In genomic region chr1:180536719-180537118, GRCm38 (mm10) we compare ENCODE assay signal across 27 mouse cellular contexts. TPM values are rescaled to one million over a fixed set of nuclear protein-coding genes. Genes with fewer than 3 reads are reported as not detected.
DNase-seq lines count a peak whose midpoint lies in the region; ATAC-seq and TF ChIP-seq lines count a peak whose summit lies in the region.
"Had no signal": no experiment of that assay in that cellular context is flagged by ENCODE, and none has a peak within 500 bp of the region (broad histone marks: within the 10 kb centered on the region; RNA-seq: fewer than 3 reads in every experiment).

No protein-coding gene starts in this region.

- H3K27me3 ChIP-seq in liver, postnatal 0 days (ENCODE audit: insufficient read depth, low read length) = no peaks in the 10 kb centered on the region
- H3K27me3 ChIP-seq in liver, embryonic 11.5 days (replicated peaks; ENCODE audit: control insufficient read depth, insufficient read depth, low read length) = no peaks in the 10 kb centered on the region
- H3K27me3 ChIP-seq in CH12.LX (replicated peaks) = no peaks in the 10 kb centered on the region
- H3K27me3 ChIP-seq in intestine, embryonic 16.5 days (replicated peaks; ENCODE audit: control insufficient read depth, insufficient read depth, low read length) = no peaks in the 10 kb centered on the region
- no peaks in the 10 kb centered on the region; the same call in 1 of the 2 replicates for H3K27me3 ChIP-seq in heart, embryonic 12.5 days (replicated peaks)
- H3K27me3 ChIP-seq: embryonic facial prominence, embryonic 13.5 days; heart, embryonic 15.5 days; hindbrain, embryonic 15.5 days; intestine, embryonic 15.5 days; lung, embryonic 15.5 days; neural tube, embryonic 12.5 days had no signal

- TF ChIP-seq CTCF in liver, postnatal 0 days (IDR thresholded peaks at IDR 0.05; ENCODE audit: low read depth) = 0 out of 2 replicates have a peak, but pooled peaks have one; percentile 1
- TF ChIP-seq CTCF in CH12.LX (conservative IDR thresholded peaks at IDR 0.05 in 1 of 2, IDR thresholded peaks at IDR 0.05 in 1 of 2; ENCODE audit: low read depth in 2 of 2, low read length in 2 of 2) = 0 out of 4 replicates have a peak, but pooled peaks of 1 of the 2 experiments have one; percentile 9

- DNase-seq in liver, postnatal 0 days = no peak
- DNase-seq in liver, embryonic 11.5 days (ENCODE audit: low spot score) = no peak
- peak; percentile 47 for DNase-seq in A20 (ENCODE audit: low read depth, low spot score)
- no peak for DNase-seq in CH12.LX (ENCODE audit: extremely low read depth)
- DNase-seq: adrenal gland, adult 8-10 months; cerebellum, adult 11-12 months; cerebellum, postnatal 10 days; embryo, embryonic 11 days; gastrocnemius, postnatal 36 days; heart, postnatal 36 days; kidney, postnatal 25 days; midbrain, embryonic 14.5 days; right cerebral cortex, postnatal 4 days had no signal

- H3K9me3 ChIP-seq in liver, postnatal 0 days (ENCODE audit: low read length) = no peaks in the 10 kb centered on the region
- H3K9me3 ChIP-seq in liver, embryonic 11.5 days (ENCODE audit: control insufficient read depth, low read length) = peaks cover 4% of the 10 kb centered on the region; the same call in 1 of the 2 replicates
- peaks cover 15% of the 10 kb centered on the region for H3K9me3 ChIP-seq in CH12.LX (replicated peaks; ENCODE audit: low read length)
- peaks cover 5% of the 10 kb centered on the region; the same call in 1 of the 2 replicates for H3K9me3 ChIP-seq in intestine, embryonic 16.5 days (ENCODE audit: control insufficient read depth, low read length)
- H3K9me3 ChIP-seq in heart, embryonic 12.5 days (replicated peaks) = peaks cover 12% of the 10 kb centered on the region
- H3K9me3 ChIP-seq: hindbrain, embryonic 15.5 days; intestine, embryonic 15.5 days; lung, embryonic 15.5 days had no signal

- TF ChIP-seq EP300 in liver, postnatal 0 days (IDR thresholded peaks at IDR 0.05; ENCODE audit: low read depth) = no peak
- TF ChIP-seq EP300 in CH12.LX (IDR thresholded peaks at IDR 0.05; ENCODE audit: low read length) = peak; percentile 25; the same call in 1 of the 2 replicates

- no peak overlapping the region for H3K27ac ChIP-seq in liver, postnatal 0 days (ENCODE audit: low read depth)
- no peak overlapping the region for H3K27ac ChIP-seq in liver, embryonic 11.5 days (ENCODE audit: low read depth, low read length)
- no peak overlapping the region for H3K27ac ChIP-seq in CH12.LX (ENCODE audit: insufficient read depth, low read depth)
- no peak overlapping the region for H3K27ac ChIP-seq in intestine, embryonic 16.5 days (ENCODE audit: low read length)
- no peak overlapping the region for H3K27ac ChIP-seq in heart, embryonic 12.5 days (ENCODE audit: poor library complexity, severe bottlenecking)
- H3K27ac ChIP-seq: embryonic facial prominence, embryonic 13.5 days; heart, embryonic 15.5 days; hindbrain, embryonic 15.5 days; intestine, embryonic 15.5 days; liver, embryonic 14.5 days; lung, embryonic 15.5 days; macrophage; neural tube, embryonic 12.5 days had no signal

- H3K36me3 ChIP-seq in liver, postnatal 0 days (replicated peaks; ENCODE audit: insufficient read depth, low read length) = no peaks in the 10 kb centered on the region
- H3K36me3 ChIP-seq in liver, embryonic 11.5 days (ENCODE audit: control insufficient read depth, insufficient read depth, low read length) = no peaks in the 10 kb centered on the region
- H3K36me3 ChIP-seq in CH12.LX (replicated peaks in 1 of 2; ENCODE audit: control insufficient read depth in 1 of 2, insufficient read depth in 1 of 2, low read length in 1 of 2) = peaks cover 0 to 6% of the 10 kb centered on the region in 2 experiments
- no peaks in the 10 kb centered on the region for H3K36me3 ChIP-seq in intestine, embryonic 16.5 days (ENCODE audit: control insufficient read depth, insufficient read depth, low read length)
- H3K36me3 ChIP-seq in heart, embryonic 12.5 days = no peaks in the 10 kb centered on the region
- H3K36me3 ChIP-seq: embryonic facial prominence, embryonic 13.5 days; heart, embryonic 15.5 days; hindbrain, embryonic 15.5 days; intestine, embryonic 15.5 days; lung, embryonic 15.5 days; neural tube, embryonic 12.5 days had no signal

- H3K79me2 ChIP-seq in CH12.LX (replicated peaks; ENCODE audit: control insufficient read depth, extremely low read depth, insufficient read depth, poor library complexity, severe bottlenecking) = no peaks in the 10 kb centered on the region

- no peak overlapping the region for H3K9ac ChIP-seq in liver, postnatal 0 days (replicated peaks)
- no peak overlapping the region for H3K9ac ChIP-seq in liver, embryonic 11.5 days (ENCODE audit: low read depth, low read length)
- H3K9ac ChIP-seq in CH12.LX (ENCODE audit: insufficient read depth, low read depth) = no peak overlapping the region
- H3K9ac ChIP-seq in intestine, embryonic 16.5 days (ENCODE audit: low read depth, low read length) = no peak overlapping the region
- no peak overlapping the region for H3K9ac ChIP-seq in heart, embryonic 12.5 days
- H3K9ac ChIP-seq: embryonic facial prominence, embryonic 13.5 days; heart, embryonic 15.5 days; hindbrain, embryonic 15.5 days; intestine, embryonic 15.5 days; liver, embryonic 14.5 days; lung, embryonic 15.5 days; neural tube, embryonic 12.5 days had no signal

- 14% methylated on average over 5 of the region's 5 CpGs for WGBS in liver, postnatal 0 days (ENCODE audit: insufficient replicate concordance)
- 33% methylated on average over 5 of the region's 5 CpGs for WGBS in liver, embryonic 11.5 days
- WGBS in intestine, embryonic 16.5 days = 56% methylated on average over 5 of the region's 5 CpGs
- WGBS in heart, embryonic 12.5 days = 36% methylated on average over 5 of the region's 5 CpGs

- TF ChIP-seq POLR2A in CH12.LX (IDR thresholded peaks at IDR 0.05; ENCODE audit: low read depth, low read length) = no peak

- in situ Hi-C loops in CH12.LX (cut with MboI; ENCODE audit: low pct_ligation_motif_present, low pct_unique_long_range_greater_than_20kb, low sequenced_read_pairs) = loop anchor here (25.0 kb wide), 1 partner anchor 274 kb away; the partner anchor contains the start of gene Psen2

- ATAC-seq in liver, postnatal 0 days = peak; percentile 43; the same call in 1 of the 2 replicates
- ATAC-seq in liver, embryonic 11.5 days (replicated peaks; ENCODE audit: low FRiP score) = no peak
- ATAC-seq in megakaryocyte progenitor cell, adult 5-6 weeks (replicated peaks; ENCODE audit: poor library complexity) = peak; percentile 52
- ATAC-seq in intestine, embryonic 16.5 days = no peak
- ATAC-seq in heart, embryonic 12.5 days (ENCODE audit: insufficient number of reproducible peaks, low FRiP score) = no peak
- ATAC-seq: CD4-positive, CD25-positive, alpha-beta regulatory T cell, adult 4 months; forebrain, embryonic 14.5 days; intestine, embryonic 15.5 days had no signal

- H3K4me3 ChIP-seq in liver, postnatal 0 days (ENCODE audit: low read depth, low read length) = no peak overlapping the region
- no peak overlapping the region for H3K4me3 ChIP-seq in liver, embryonic 11.5 days (ENCODE audit: low read depth, low read length)
- no peak overlapping the region for H3K4me3 ChIP-seq in CH12.LX (replicated peaks in 1 of 3; ENCODE audit: low read depth in 2 of 3, low read length in 2 of 3, poor library complexity in 1 of 3)
- no peak overlapping the region for H3K4me3 ChIP-seq in intestine, embryonic 16.5 days (ENCODE audit: low read length)
- no peak overlapping the region for H3K4me3 ChIP-seq in heart, embryonic 12.5 days
- H3K4me3 ChIP-seq: embryonic facial prominence, embryonic 13.5 days; erythroblast, embryonic 14.5 days; heart, embryonic 15.5 days; hindbrain, embryonic 15.5 days; intestine, embryonic 15.5 days; lung, embryonic 15.5 days; neural tube, embryonic 12.5 days had no signal

- dilution Hi-C loops in CH12.LX (cut with MboI; ENCODE audit: extremely low pct_ligation_motif_present, extremely low pct_unique_long_range_greater_than_20kb, low sequenced_read_pairs) = no loop called here

- TF ChIP-seq RAD21 in CH12.LX (IDR thresholded peaks at IDR 0.05; ENCODE audit: low read depth, low read length) = no peak; the same call in 1 of the 2 replicates

- H3K4me2 ChIP-seq in liver, postnatal 0 days (ENCODE audit: low read depth, low read length) = no peak overlapping the region
- no peak overlapping the region for H3K4me2 ChIP-seq in liver, embryonic 11.5 days
- no peak overlapping the region for H3K4me2 ChIP-seq in CH12.LX (ENCODE audit: insufficient read depth, low read depth, poor library complexity, severe bottlenecking)
- H3K4me2 ChIP-seq in intestine, embryonic 16.5 days (ENCODE audit: low read depth, low read length) = no peak overlapping the region
- H3K4me2 ChIP-seq in heart, embryonic 12.5 days = no peak overlapping the region
- H3K4me2 ChIP-seq: embryonic facial prominence, embryonic 13.5 days; heart, embryonic 15.5 days; hindbrain, embryonic 15.5 days; intestine, embryonic 15.5 days; lung, embryonic 15.5 days; neural tube, embryonic 12.5 days had no signal

- no peaks in the 10 kb centered on the region for H3K4me1 ChIP-seq in liver, postnatal 0 days (ENCODE audit: insufficient read depth)
- H3K4me1 ChIP-seq in liver, embryonic 11.5 days (replicated peaks; ENCODE audit: control insufficient read depth, insufficient read depth, low read length) = no peaks in the 10 kb centered on the region
- H3K4me1 ChIP-seq in CH12.LX (ENCODE audit: control insufficient read depth in 1 of 2, insufficient read depth in 2 of 2) = peaks cover 22 to 78% of the 10 kb centered on the region in 2 experiments
- H3K4me1 ChIP-seq in intestine, embryonic 16.5 days (ENCODE audit: control insufficient read depth, insufficient read depth, low read length) = no peaks in the 10 kb centered on the region; the same call in 1 of the 2 replicates
- H3K4me1 ChIP-seq in heart, embryonic 12.5 days (replicated peaks) = peaks cover 6% of the 10 kb centered on the region; the same call in 1 of the 2 replicates
- H3K4me1 ChIP-seq: heart, embryonic 15.5 days; intestine, embryonic 15.5 days; lung, embryonic 15.5 days had no signal

RNA-seq across cellular contexts. Expression of gene Parp1, which starts 32.0 kb away (rescaled TPM):
- 18.9 and 23.3 TPM in 2 replicates for polyA plus RNA-seq in liver, postnatal 0 days (2015; fragmentation: Nextera tagmentation; extraction: Ambion mirVana)
- polyA plus RNA-seq in liver, embryonic 11.5 days (2014; fragmentation: Nextera tagmentation; extraction: Ambion mirVana) = 177 and 197 TPM in 2 replicates
- total RNA-seq in CH12.LX (2012; rRNA removed) (313 and 333 TPM in 2 replicates), CH12.LX (2014; rRNA removed) (304 and 310 TPM in 2 replicates)
- polyA plus RNA-seq in CH12.LX (2012; ENCODE audit: insufficient read length, low read depth) = 310 and 344 TPM in 2 replicates
- total RNA-seq in megakaryocyte progenitor cell, adult 5-6 weeks (2015) = 70.0 and 71.1 TPM in 2 replicates
- 194 and 197 TPM in 2 replicates for total RNA-seq in megakaryocyte progenitor cell, adult 5-6 weeks (2017)
- 90.2 and 93.8 TPM in 2 replicates for polyA plus RNA-seq in intestine, embryonic 16.5 days (2015; fragmentation: Nextera tagmentation; extraction: Ambion mirVana)
- 105 and 118 TPM in 2 replicates for polyA plus RNA-seq in heart, embryonic 12.5 days (2016; fragmentation: Nextera tagmentation; extraction: Ambion mirVana)

RNA-seq across cellular contexts. Expression of gene Stum, which starts 53.4 kb away (rescaled TPM):
- 0.02 and 0.07 TPM in 2 replicates for polyA plus RNA-seq in liver, postnatal 0 days (2015; fragmentation: Nextera tagmentation; extraction: Ambion mirVana)
- polyA plus RNA-seq in liver, embryonic 11.5 days (2014; fragmentation: Nextera tagmentation; extraction: Ambion mirVana) = 0.14 and 0.21 TPM in 2 replicates
- total RNA-seq in CH12.LX (2012; rRNA removed) (0.34 and 0.42 TPM in 2 replicates), CH12.LX (2014; rRNA removed) (0.51 and 0.80 TPM in 2 replicates)
- polyA plus RNA-seq in CH12.LX (2012; ENCODE audit: insufficient read length, low read depth) = 0.61 and 0.67 TPM in 2 replicates
- not detected in 2 replicates for total RNA-seq in megakaryocyte progenitor cell, adult 5-6 weeks (2015)
- not detected in 2 replicates for total RNA-seq in megakaryocyte progenitor cell, adult 5-6 weeks (2017)
- polyA plus RNA-seq in intestine, embryonic 16.5 days (2015; fragmentation: Nextera tagmentation; extraction: Ambion mirVana) = 1.2 and 1.4 TPM in 2 replicates
- 0.10 and 0.23 TPM in 2 replicates for polyA plus RNA-seq in heart, embryonic 12.5 days (2016; fragmentation: Nextera tagmentation; extraction: Ambion mirVana)
- polyA plus RNA-seq: CD4-positive, CD25-positive, alpha-beta regulatory T cell, adult 4 months; erythroblast, embryonic 14.5 days had no signal

Comparison
In these comparisons a context has a peak if more than half of its experiments do, and no peak if none do; other contexts are left out.
1. ATAC-seq: peak in liver, postnatal 0 days (single experiment) and megakaryocyte progenitor cell, adult 5-6 weeks (single experiment); none in liver, embryonic 11.5 days (single experiment), intestine, embryonic 16.5 days (single experiment) and heart, embryonic 12.5 days (single experiment).